Mouse (Mus musculus) lung, embryonic 14.5 days (tissue): Measurements from ENCODE around the gene G3bp1. TPM values are rescaled to one million over a fixed set of nuclear protein-coding genes. Genes with fewer than 3 reads are reported as not detected.
A peak's percentile ranks its signal among the peaks of the same experiment; 100 is the strongest.

Source experiments
- ATAC-seq: fragments of 200-750 bp; cut with Nextera tagmentation; 2 replicates; pipeline ENCODE4 v1.8.0; 2017; ENCODE audit warnings: mild to moderate bottlenecking, moderate TSS enrichment, moderate library complexity; ENCODE audit not compliant: insufficient read depth
- DNase-seq: peaks from one replicate; pipeline ENCODE4 v3.0.0-alpha.2; 2015
- H3K27ac ChIP-seq: fragments of 300-500 bp; sonication (generic); 2 replicates; pipeline ENCODE4 v1.5.1; 2014; ENCODE audit warnings: low read depth, mild to moderate bottlenecking, moderate library complexity
- H3K27me3 ChIP-seq: fragments of 300-500 bp; sonication (generic); 2 replicates; pipeline ENCODE4 v1.6.1; 2014; ENCODE audit warnings: low read length, control low read depth; ENCODE audit not compliant: insufficient read depth
- H3K36me3 ChIP-seq: fragments of 300-500 bp; sonication (generic); 2 replicates; pipeline ENCODE4 v1.6.1; 2014; ENCODE audit warnings: control low read depth; ENCODE audit not compliant: insufficient read depth
- H3K4me1 ChIP-seq: fragments of 300-500 bp; sonication (generic); 2 replicates; pipeline ENCODE4 v1.6.1; 2014; ENCODE audit warnings: antibody characterized with exemption, control low read depth; ENCODE audit not compliant: insufficient read depth
- H3K4me2 ChIP-seq: fragments of 300-500 bp; sonication (generic); 2 replicates; pipeline ENCODE4 v1.6.1; 2014; ENCODE audit warnings: mild to moderate bottlenecking
- H3K4me3 ChIP-seq: fragments of 300-500 bp; sonication (generic); 2 replicates; pipeline ENCODE4 v1.5.1; 2014; ENCODE audit warnings: low read depth, low read length
- H3K9ac ChIP-seq: fragments of 300-500 bp; sonication (generic); 2 replicates; pipeline ENCODE4 v1.6.1; 2014
- H3K9me3 ChIP-seq: fragments of 300-500 bp; sonication (generic); 2 replicates; pipeline ENCODE4 v1.6.1; 2016; ENCODE audit warnings: low read depth, low read length, control low read depth
- CTCF ChIP-seq: IDR thresholded peaks from 2 replicates; pipeline ENCODE4 v1.5.1; 2016; ENCODE audit warnings: antibody characterized with exemption, low read depth
- WGBS: fragments of 180-500 bp; shearing (Covaris S2); extraction: QIAGEN DNeasy Blood & Tissue Kit; methylation state at CpG from one replicate; pipeline ENCODE4 v1.1.7; 2014; 5-methylcytosine and 5-hydroxymethylcytosine counted together
- polyA plus RNA-seq: library from polyadenylated mRNA; unstranded; fragments of >200 nt; fragmentation: Nextera tagmentation; extraction: Ambion mirVana; gene quantifications from 2 replicates; pipeline ENCODE4 v1.2.1, GENCODE M21; 2014

The G3bp1 gene
- polyA plus RNA-seq, 1 experiment from 2014 or later: 217 TPM

- Histone ChIP-seq H3K4me2 (no peak overlapping the region), H3K27me3 (no peaks in the 10 kb centered on the region), H3K9ac (no peak overlapping the region), H3K9me3 (no peaks in the 10 kb centered on the region), H3K4me3 (no peak overlapping the region), H3K4me1 (no peaks in the 10 kb centered on the region), H3K36me3 (peaks cover 29% of the 10 kb centered on the region), H3K27ac (no peak overlapping the region)
- WGBS: 85% methylated on average over 4 of the region's 4 CpGs
- ATAC-seq (no peak), DNase-seq (no peak)
- TF ChIP-seq CTCF: no peak
These were observed 15.8 kb upstream of the G3bp1 start for GRCm38 (mm10) chr11:55453640-55454039.

- H3K4me2 ChIP-seq: no peak overlapping the region
- no peak overlapping the region for H3K9ac ChIP-seq
- no peak overlapping the region for H3K27ac ChIP-seq
- 62% methylated on average over 2 of the region's 2 CpGs for WGBS
- H3K4me3 ChIP-seq: no peak overlapping the region
- TF ChIP-seq CTCF: no peak
- no peaks in the 10 kb centered on the region for H3K9me3 ChIP-seq
- peaks cover 2% of the 10 kb centered on the region; the same call in 1 of the 2 replicates for H3K4me1 ChIP-seq
- no peaks in the 10 kb centered on the region for H3K27me3 ChIP-seq
- peaks cover 16% of the 10 kb centered on the region for H3K36me3 ChIP-seq
- DNase-seq (no peak), ATAC-seq (no peak)
These were observed 14.3 kb upstream of the G3bp1 start for GRCm38 (mm10) chr11:55455166-55455565.

GRCm38 (mm10) chr11:55458501-55458900 lies 11.0 kb upstream of the G3bp1 start:
- Histone ChIP-seq H3K27ac (no peak overlapping the region), H3K9me3 (no peaks in the 10 kb centered on the region), H3K9ac (no peak overlapping the region), H3K4me1 (peaks cover 5% of the 10 kb centered on the region; the same call in 1 of the 2 replicates), H3K4me3 (no peak overlapping the region), H3K4me2 (no peak overlapping the region), H3K27me3 (no peaks in the 10 kb centered on the region), H3K36me3 (no peaks in the 10 kb centered on the region)
- ATAC-seq: no peak
- 39% methylated on average over 4 of the region's 4 CpGs for WGBS
- no peak for TF ChIP-seq CTCF
- DNase-seq: no peak

GRCm38 (mm10) chr11:55459850-55460558 lies 9.5 kb upstream of the G3bp1 start:
- Histone ChIP-seq H3K4me1 (peaks cover 5% of the 10 kb centered on the region; the same call in 1 of the 2 replicates), H3K27ac (peak overlapping the region; percentile 81), H3K4me2 (peak overlapping the region; percentile 91), H3K27me3 (no peaks in the 10 kb centered on the region), H3K9me3 (no peaks in the 10 kb centered on the region), H3K36me3 (no peaks in the 10 kb centered on the region), H3K4me3 (peak overlapping the region; percentile 76), H3K9ac (peak overlapping the region; percentile 66)
- no peak for TF ChIP-seq CTCF
- ATAC-seq (no peak), DNase-seq (peak; percentile 60)
- 16% methylated on average over 3 of the region's 3 CpGs for WGBS

GRCm38 (mm10) chr11:55460559-55461018 lies 8.9 kb upstream of the G3bp1 start:
- peak; percentile 49 for TF ChIP-seq CTCF
- Histone ChIP-seq H3K4me2 (peak overlapping the region; percentile 91), H3K4me1 (peaks cover 5% of the 10 kb centered on the region; the same call in 1 of the 2 replicates), H3K4me3 (peak overlapping the region; percentile 76), H3K27me3 (no peaks in the 10 kb centered on the region), H3K9me3 (no peaks in the 10 kb centered on the region), H3K27ac (peak overlapping the region; percentile 81), H3K9ac (peak overlapping the region; percentile 66), H3K36me3 (no peaks in the 10 kb centered on the region)
- ATAC-seq: peak; percentile 72
- WGBS: 1% methylated on average over 17 of the region's 17 CpGs
- peak; percentile 45 for DNase-seq

- Histone ChIP-seq H3K9ac (peak within 1 kb of the TSS; percentile 66), H3K4me3 (peak within 1 kb of the TSS; percentile 76), H3K27me3 (no peaks in the 10 kb centered on the region), H3K27ac (peak within 1 kb of the TSS; percentile 82), H3K4me2 (peak within 1 kb of the TSS; percentile 91), H3K4me1 (peaks cover 5% of the 10 kb centered on the region; the same call in 1 of the 2 replicates), H3K9me3 (no peaks in the 10 kb centered on the region), H3K36me3 (no peaks in the 10 kb centered on the region)
- peak; percentile 99 for DNase-seq
- TF ChIP-seq CTCF: no peak
- WGBS: under 1% methylated on average over 36 of the region's 36 CpGs
- peak; percentile 98 for ATAC-seq
These were observed 8.4 kb upstream of the G3bp1 start, which contains the start of gene Atox1 for GRCm38 (mm10) chr11:55461019-55461645. Gene Atox1, minus strand, starts transcription at chr11:55461239.

- Histone ChIP-seq H3K36me3 (no peaks in the 10 kb centered on the region), H3K9ac (no peak overlapping the region), H3K9me3 (no peaks in the 10 kb centered on the region), H3K4me1 (peaks cover 5% of the 10 kb centered on the region; the same call in 1 of the 2 replicates), H3K4me2 (no peak overlapping the region), H3K27ac (no peak overlapping the region), H3K4me3 (no peak overlapping the region), H3K27me3 (no peaks in the 10 kb centered on the region)
- DNase-seq: no peak
- 93% methylated on average over 9 of the region's 9 CpGs for WGBS
- TF ChIP-seq CTCF: no peak
- ATAC-seq: no peak
These were observed 7.3 kb upstream of the G3bp1 start for GRCm38 (mm10) chr11:55462149-55462548.
